Mouse (Mus musculus) small intestine, adult 2 months (tissue): Measurements from ENCODE around the gene Pard6b. TPM values are rescaled to one million over a fixed set of nuclear protein-coding genes. Genes with fewer than 3 reads are reported as not detected.

Source experiments
- H3K27ac ChIP-seq: fragments of 200-500 bp; 2 replicates; pipeline ENCODE4 v1.5.1; 2012; ENCODE audit warnings: low read depth, low read length, control low read depth, inconsistent platforms; ENCODE audit not compliant: insufficient read depth
- H3K27me3 ChIP-seq: fragments of 200-500 bp; 2 replicates; pipeline ENCODE4 v1.6.1; 2012; ENCODE audit warnings: mild to moderate bottlenecking, moderate library complexity, low read length, inconsistent platforms; ENCODE audit not compliant: control insufficient read depth, insufficient read depth
- H3K36me3 ChIP-seq: fragments of 200-500 bp; 2 replicates; pipeline ENCODE4 v1.6.1; 2012; ENCODE audit warnings: mild to moderate bottlenecking, low read length, control low read depth, inconsistent platforms; ENCODE audit not compliant: control insufficient read depth, insufficient read depth
- H3K4me1 ChIP-seq: fragments of 200-500 bp; 2 replicates; pipeline ENCODE4 v1.6.1; 2012; ENCODE audit warnings: low read length, inconsistent platforms, mixed read lengths; ENCODE audit not compliant: control insufficient read depth, insufficient read depth, insufficient read length
- H3K4me3 ChIP-seq: fragments of 200-500 bp; 2 replicates; pipeline ENCODE4 v1.5.1; 2012; ENCODE audit warnings: low read depth, mild to moderate bottlenecking, control low read depth, inconsistent platforms, low read length, moderate library complexity
- CTCF ChIP-seq: fragments of 200-500 bp; IDR thresholded peaks from 2 replicates; pipeline ENCODE4 v1.5.1; 2012; ENCODE audit warnings: low read depth, mild to moderate bottlenecking, control low read depth, inconsistent platforms, low read length, moderate library complexity, mixed read lengths; ENCODE audit not compliant: insufficient replicate concordance, insufficient read length; ENCODE audit errors: extremely low read depth
- POLR2A ChIP-seq: fragments of 200-500 bp; IDR thresholded peaks from 2 replicates; pipeline ENCODE4 v1.6.1; 2012; ENCODE audit warnings: low read depth, mild to moderate bottlenecking, control low read depth, inconsistent platforms, low read length, moderate library complexity
- WGBS: fragments of 180-500 bp; shearing (Covaris S2); methylation state at CpG from one replicate; pipeline ENCODE4 v1.1.7; 2018; 5-methylcytosine and 5-hydroxymethylcytosine counted together
- polyA plus RNA-seq: library from polyadenylated mRNA; depleted of rRNA; stranded (reverse); fragments of >200 nt; gene quantifications from 2 replicates; pipeline ENCODE4 v1.2.3, GENCODE M21; 2012

Gene Pard6b
- polyA plus RNA-seq, 1 experiment = 55.5 TPM

- Histone ChIP-seq H3K27ac (no peak overlapping the region), H3K27me3 (no peaks in the 10 kb centered on the region), H3K4me3 (no peak overlapping the region), H3K36me3 (no peaks in the 10 kb centered on the region), H3K4me1 (peaks cover 15% of the 10 kb centered on the region; the same call in 1 of the 2 replicates)
- WGBS = 20% methylated on average over 3 of the region's 3 CpGs
- TF ChIP-seq POLR2A (no peak), CTCF (no peak)
These were observed 6.3 kb upstream of the Pard6b start for GRCm38 (mm10) chr2:168074457-168074856.

GRCm38 (mm10) chr2:168076840-168077576, 3.8 kb upstream of the Pard6b start:
- Histone ChIP-seq H3K27me3 (no peaks in the 10 kb centered on the region), H3K27ac (no peak overlapping the region), H3K4me3 (no peak overlapping the region), H3K4me1 (peaks cover 22% of the 10 kb centered on the region), H3K36me3 (no peaks in the 10 kb centered on the region)
- 73% methylated on average over 20 of the region's 20 CpGs for WGBS
- TF ChIP-seq CTCF (no peak), POLR2A (no peak)

GRCm38 (mm10) chr2:168078107-168078830, 2.5 kb upstream of the Pard6b start:
- peak overlapping the region; percentile 54 for H3K4me3 ChIP-seq
- WGBS = 20% methylated on average over 15 of the region's 15 CpGs
- TF ChIP-seq CTCF = no peak
- TF ChIP-seq POLR2A = peak; percentile 89
- peak overlapping the region; percentile 99 for H3K27ac ChIP-seq
- no peaks in the 10 kb centered on the region for H3K27me3 ChIP-seq
- peaks cover 22% of the 10 kb centered on the region for H3K4me1 ChIP-seq
- H3K36me3 ChIP-seq = no peaks in the 10 kb centered on the region

DNA sequence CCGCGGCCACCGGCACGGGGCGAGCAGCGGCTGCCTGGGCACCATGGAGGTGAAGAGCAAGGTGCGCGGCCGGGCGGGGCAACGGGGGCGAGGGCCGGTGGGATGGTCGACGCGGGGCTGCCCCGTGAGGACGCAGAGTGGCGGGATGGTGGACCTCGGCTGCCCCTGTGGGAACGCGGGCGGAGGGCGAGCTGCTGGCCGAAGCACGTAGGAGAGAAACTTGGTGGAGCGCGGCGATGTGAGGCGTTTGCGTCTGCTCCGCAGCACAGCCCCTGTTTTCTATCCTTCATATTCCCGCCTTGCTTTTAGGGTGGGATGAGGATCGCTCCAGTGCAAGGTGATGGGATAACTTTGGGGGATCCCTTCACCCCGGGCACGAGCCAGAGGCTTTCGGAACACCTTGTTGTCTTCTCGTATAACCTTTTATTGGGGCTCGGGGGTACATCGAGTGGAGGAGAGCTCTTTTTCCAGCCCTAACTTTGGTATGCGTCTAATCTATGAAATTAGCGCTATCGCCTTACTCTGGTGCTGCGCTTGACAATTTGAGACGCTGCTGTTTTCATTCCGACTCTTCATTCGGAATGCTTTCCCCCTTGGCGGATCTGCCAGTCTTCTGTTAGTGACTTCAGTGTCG, 612 bp downstream of the Pard6b start:
- H3K36me3 ChIP-seq = no peaks in the 10 kb centered on the region
- under 1% methylated on average over 49 of the region's 49 CpGs for WGBS
- peak overlapping the region; percentile 73 for H3K27ac ChIP-seq

GRCm38 (mm10) chr2:168081933-168082306, 1.1 kb downstream of the Pard6b start:
- Histone ChIP-seq H3K4me3 (peak overlapping the region; percentile 92), H3K36me3 (no peaks in the 10 kb centered on the region), H3K4me1 (peaks cover 27% of the 10 kb centered on the region), H3K27ac (peak overlapping the region; percentile 73; the same call in 1 of the 2 replicates), H3K27me3 (no peaks in the 10 kb centered on the region)
- WGBS = 5% methylated on average over 14 of the region's 14 CpGs
- TF ChIP-seq CTCF (no peak), POLR2A (no peak)

More for the DNA sequence above, 612 bp downstream of the Pard6b start:
- H3K27me3 ChIP-seq = no peaks in the 10 kb centered on the region
- H3K4me3 ChIP-seq = peak overlapping the region; percentile 92
- no peak for TF ChIP-seq POLR2A
- no peak for TF ChIP-seq CTCF
- peaks cover 27% of the 10 kb centered on the region for H3K4me1 ChIP-seq

- H3K27ac ChIP-seq = no peak overlapping the region
- H3K4me3 ChIP-seq = no peak overlapping the region; the same call in 1 of the 2 replicates
- H3K4me1 ChIP-seq = peaks cover 25% of the 10 kb centered on the region
- H3K36me3 ChIP-seq = peaks cover 4% of the 10 kb centered on the region
- peak; percentile 27; the same call in 1 of the 2 replicates for TF ChIP-seq CTCF
- no peak for TF ChIP-seq POLR2A
- 79% methylated on average over 2 of the region's 2 CpGs for WGBS
- H3K27me3 ChIP-seq = no peaks in the 10 kb centered on the region
These were observed 2.8 kb downstream of the Pard6b start for GRCm38 (mm10) chr2:168083593-168083992.
